Mouse (Mus musculus) embryonic facial prominence, embryonic 11.5 days (tissue): ENCODE results near the gene 1700056E22Rik. TPM values are rescaled to one million over a fixed set of nuclear protein-coding genes. Genes with fewer than 3 reads are reported as not detected.

ENCODE experiments used
- ATAC-seq: fragments of 200-750 bp; cut with Nextera tagmentation; replicated peaks from 2 replicates; pipeline ENCODE4 v1.8.0; 2017; ENCODE audit warnings: low read depth; ENCODE audit not compliant: insufficient number of reproducible peaks, low FRiP score, low TSS enrichment
- DNase-seq: peaks from one replicate; pipeline ENCODE4 v3.0.0-alpha.2; 2015; ENCODE audit warnings: low spot score
- H3K27ac ChIP-seq: fragments of 300-500 bp; sonication (generic); replicated peaks from 2 replicates; pipeline ENCODE4 v1.5.1; 2014; ENCODE audit warnings: mild to moderate bottlenecking, low read depth, low read length, control low read depth
- H3K27me3 ChIP-seq: fragments of 300-500 bp; sonication (generic); 2 replicates; pipeline ENCODE4 v1.6.1; 2014; ENCODE audit warnings: mild to moderate bottlenecking, low read length, moderate library complexity, mixed read lengths; ENCODE audit not compliant: control insufficient read depth, insufficient read depth
- H3K36me3 ChIP-seq: fragments of 300-500 bp; sonication (generic); replicated peaks from 2 replicates; pipeline ENCODE4 v1.6.1; 2014; ENCODE audit warnings: low read depth, mild to moderate bottlenecking, low read length, moderate library complexity, mixed read lengths; ENCODE audit not compliant: control insufficient read depth, insufficient read depth
- H3K4me1 ChIP-seq: fragments of 300-500 bp; sonication (generic); 2 replicates; pipeline ENCODE4 v1.6.1; 2014; ENCODE audit warnings: low read length, mixed read lengths; ENCODE audit not compliant: control insufficient read depth, insufficient read depth
- H3K4me2 ChIP-seq: fragments of 300-500 bp; sonication (generic); 2 replicates; pipeline ENCODE4 v1.6.1; 2014; ENCODE audit warnings: low read depth, mild to moderate bottlenecking, control low read depth, low read length, moderate library complexity
- H3K4me3 ChIP-seq: fragments of 300-500 bp; sonication (generic); 2 replicates; pipeline ENCODE4 v1.5.1; 2014; ENCODE audit warnings: low read depth, low read length, control low read depth
- H3K9ac ChIP-seq: fragments of 300-500 bp; sonication (generic); replicated peaks from 2 replicates; pipeline ENCODE4 v1.6.1; 2014; ENCODE audit warnings: mild to moderate bottlenecking, control low read depth, low read length
- H3K9me3 ChIP-seq: fragments of 300-500 bp; sonication (generic); replicated peaks from 2 replicates; pipeline ENCODE4 v1.6.1; 2016; ENCODE audit warnings: mild to moderate bottlenecking, low read length, inconsistent platforms, mixed read lengths; ENCODE audit not compliant: control insufficient read depth
- WGBS: fragments of 180-500 bp; shearing (Covaris S2); extraction: QIAGEN DNeasy Blood & Tissue Kit; methylation state at CpG from one replicate; pipeline ENCODE4 v1.1.7; 2014; 5-methylcytosine and 5-hydroxymethylcytosine counted together
- polyA plus RNA-seq: library from polyadenylated mRNA; unstranded; fragments of >200 nt; fragmentation: Nextera tagmentation; extraction: Ambion mirVana; gene quantifications from 2 replicates; pipeline ENCODE4 v1.2.1, GENCODE M21; 2014

1700056E22Rik gene
- polyA plus RNA-seq = 0.66 and 1.6 TPM in 2 replicates

DNA sequence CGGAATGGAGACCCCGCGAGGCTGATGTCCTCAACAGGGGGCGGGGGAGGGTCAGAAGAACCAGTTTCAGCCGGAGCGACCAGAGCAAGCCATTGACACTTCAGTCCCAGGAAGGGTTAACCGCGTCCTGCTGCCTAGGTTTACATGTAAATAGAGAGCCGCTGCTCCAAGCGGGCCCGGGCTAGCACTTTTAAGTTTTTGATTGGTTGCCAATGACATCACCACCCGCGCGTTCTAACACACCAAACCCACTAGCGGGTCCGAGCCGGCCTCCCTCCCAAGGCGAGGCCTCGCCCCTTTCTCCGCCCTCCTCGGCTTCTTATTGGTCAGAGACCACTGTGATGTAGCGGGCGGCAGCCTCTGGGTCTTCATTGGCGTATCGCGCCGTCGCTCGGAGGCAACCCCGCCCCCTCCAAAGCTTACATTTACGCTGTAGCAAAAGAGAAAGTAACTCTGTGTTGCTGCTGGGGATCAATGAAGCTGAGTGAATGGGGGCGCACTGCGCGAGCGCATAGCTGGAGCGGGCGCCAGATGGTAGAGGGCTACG, at the start of gene 1700056E22Rik:
Gene 1700056E22Rik (minus strand): TSS at position 291 of the 547 bp plus-strand sequence.
- H3K9ac ChIP-seq = peak within 1 kb of the TSS; percentile 82
- H3K4me3 ChIP-seq = peak within 1 kb of the TSS; percentile 61
- H3K4me2 ChIP-seq = peak within 1 kb of the TSS; percentile 88
- H3K36me3 ChIP-seq = no peaks in the 10 kb centered on the region
- peak within 1 kb of the TSS; percentile 83 for H3K27ac ChIP-seq
- peak; percentile 99 for ATAC-seq
- no peaks in the 10 kb centered on the region for H3K9me3 ChIP-seq
- DNase-seq = peak; percentile 100
- H3K27me3 ChIP-seq = no peaks in the 10 kb centered on the region
- H3K4me1 ChIP-seq = no peaks in the 10 kb centered on the region
- WGBS = under 1% methylated on average over 38 of the region's 38 CpGs

DNA sequence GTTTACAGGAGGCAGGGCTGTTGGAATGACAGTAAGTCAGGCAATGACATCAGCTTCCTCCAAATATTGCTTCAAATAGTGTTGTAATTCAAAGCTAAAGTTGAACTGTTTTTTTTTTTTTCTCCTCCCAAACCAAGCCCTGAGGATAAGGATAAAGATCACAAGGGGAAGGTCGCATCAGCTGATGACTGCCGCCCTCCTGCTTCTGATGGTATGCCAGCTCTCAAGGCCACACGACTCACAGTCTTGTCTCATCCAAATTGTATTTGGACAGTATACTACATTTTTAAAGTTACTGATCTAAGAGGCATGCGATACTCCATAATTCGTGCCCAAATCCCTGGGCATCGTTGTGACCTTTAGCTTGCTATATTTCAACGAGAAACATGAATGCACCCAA, 49.1 kb upstream of the 1700056E22Rik start:
- WGBS = 85% methylated on average over 7 of the region's 7 CpGs
- H3K9ac ChIP-seq = no peak overlapping the region
- ATAC-seq = no peak
- DNase-seq = no peak
- no peaks in the 10 kb centered on the region for H3K9me3 ChIP-seq
- H3K27ac ChIP-seq = no peak overlapping the region
- no peaks in the 10 kb centered on the region for H3K27me3 ChIP-seq
- H3K4me2 ChIP-seq = no peak overlapping the region
- H3K4me1 ChIP-seq = no peaks in the 10 kb centered on the region
- no peaks in the 10 kb centered on the region for H3K36me3 ChIP-seq
- no peak overlapping the region for H3K4me3 ChIP-seq

DNA sequence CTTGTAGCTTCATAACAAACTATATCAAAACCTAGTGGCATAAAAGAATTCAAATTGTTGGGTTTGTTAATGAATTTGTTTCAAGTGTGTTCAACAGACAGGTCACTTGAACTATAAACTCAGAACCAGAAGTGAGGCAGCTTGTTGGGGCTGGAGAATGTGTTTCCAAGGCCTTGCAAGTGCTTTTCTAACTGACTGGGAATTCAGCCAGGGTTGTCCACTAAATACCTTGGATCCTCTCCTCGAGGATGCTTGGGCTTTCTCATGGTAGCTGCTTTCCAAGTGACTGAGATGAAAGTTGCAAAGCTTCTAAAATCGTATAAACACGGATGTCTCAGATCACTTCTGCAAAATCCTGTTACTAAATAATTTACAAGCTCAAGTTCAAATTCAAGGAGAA, 48.6 kb upstream of the 1700056E22Rik start:
- Histone ChIP-seq H3K9me3 (no peaks in the 10 kb centered on the region), H3K4me2 (no peak overlapping the region), H3K9ac (no peak overlapping the region), H3K36me3 (no peaks in the 10 kb centered on the region), H3K4me1 (no peaks in the 10 kb centered on the region), H3K27me3 (no peaks in the 10 kb centered on the region), H3K27ac (no peak overlapping the region), H3K4me3 (no peak overlapping the region)
- ATAC-seq (no peak), DNase-seq (no peak)
- WGBS = 79% methylated on average over 3 of the region's 3 CpGs

DNA sequence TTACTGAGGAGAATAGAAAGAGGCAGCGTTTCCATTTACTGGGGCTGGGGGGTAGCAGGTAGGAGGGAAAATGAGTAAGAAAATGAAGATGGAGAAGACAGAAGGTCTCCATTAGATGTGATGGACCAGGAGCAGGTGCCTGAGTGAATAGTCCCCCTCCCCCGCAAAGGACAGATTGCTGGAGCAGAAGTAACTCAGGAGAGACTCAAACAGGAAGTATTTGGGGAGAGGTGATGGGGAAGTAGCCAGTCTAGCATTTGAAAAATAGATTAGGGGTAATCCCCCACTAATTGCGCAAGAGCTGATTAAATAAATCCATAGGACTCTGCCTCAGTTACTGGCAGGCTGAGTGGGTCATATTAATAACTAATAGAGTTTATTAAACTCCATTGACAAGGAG, 45.2 kb upstream of the 1700056E22Rik start:
- H3K4me3 ChIP-seq = no peak overlapping the region

DNA sequence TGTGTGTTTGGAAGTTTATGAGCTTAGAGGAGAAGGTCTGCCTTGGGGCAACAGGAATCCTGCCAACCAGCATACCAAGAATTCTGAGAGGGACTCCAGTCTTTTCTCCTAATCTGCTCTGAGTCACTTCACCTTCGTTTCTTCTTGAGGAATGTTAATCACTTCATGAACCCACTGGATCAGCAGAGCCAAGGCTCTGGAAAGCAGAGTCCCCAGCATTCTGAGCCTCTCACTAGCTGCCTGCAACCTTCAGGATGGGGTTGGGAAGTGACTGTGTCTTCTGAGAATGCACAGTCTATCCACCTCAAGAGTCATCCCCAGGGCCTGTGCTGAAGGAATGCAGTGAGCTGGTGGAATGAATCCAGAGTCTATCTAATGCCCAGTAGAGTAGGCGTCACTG, 42.7 kb upstream of the 1700056E22Rik start:
- Histone ChIP-seq H3K27me3 (no peaks in the 10 kb centered on the region), H3K36me3 (no peaks in the 10 kb centered on the region), H3K4me2 (no peak overlapping the region), H3K9me3 (no peaks in the 10 kb centered on the region), H3K4me3 (no peak overlapping the region), H3K27ac (no peak overlapping the region), H3K4me1 (no peaks in the 10 kb centered on the region), H3K9ac (no peak overlapping the region)
- 62% methylated on average over 2 of the region's 2 CpGs for WGBS
- ATAC-seq (no peak), DNase-seq (no peak)

More for the DNA sequence above, 45.2 kb upstream of the 1700056E22Rik start:
- Histone ChIP-seq H3K9ac (no peak overlapping the region), H3K27me3 (no peaks in the 10 kb centered on the region), H3K4me1 (no peaks in the 10 kb centered on the region), H3K9me3 (no peaks in the 10 kb centered on the region), H3K27ac (no peak overlapping the region), H3K4me2 (no peak overlapping the region), H3K36me3 (no peaks in the 10 kb centered on the region)
- DNase-seq = no peak
- WGBS = 85% methylated on average over 3 of the region's 3 CpGs
- ATAC-seq = no peak

DNA sequence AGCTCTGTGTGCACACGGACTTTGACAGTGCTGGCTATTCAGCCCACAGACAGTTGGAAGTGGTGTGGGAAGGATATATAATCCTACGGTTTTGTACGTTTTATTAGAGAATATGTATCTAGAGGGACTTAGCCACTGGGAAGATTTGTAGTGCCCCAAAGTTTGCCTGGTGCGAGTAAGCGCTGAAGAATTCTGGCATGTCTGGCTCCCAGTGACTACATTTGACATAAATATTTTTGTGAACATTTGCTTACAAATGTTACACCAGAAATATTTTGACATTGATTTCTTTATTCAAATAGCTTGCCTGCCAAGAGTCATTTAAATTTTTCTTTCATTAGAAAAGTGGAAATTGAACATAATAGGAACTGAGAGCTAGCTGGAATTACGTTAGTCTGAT, 42.0 kb upstream of the 1700056E22Rik start:
- no peak overlapping the region for H3K9ac ChIP-seq
- no peaks in the 10 kb centered on the region for H3K9me3 ChIP-seq
- DNase-seq = no peak
- no peaks in the 10 kb centered on the region for H3K27me3 ChIP-seq
- ATAC-seq = no peak
- H3K36me3 ChIP-seq = no peaks in the 10 kb centered on the region
- no peaks in the 10 kb centered on the region for H3K4me1 ChIP-seq
- no peak overlapping the region for H3K27ac ChIP-seq
- H3K4me3 ChIP-seq = no peak overlapping the region
- no peak overlapping the region for H3K4me2 ChIP-seq
- WGBS = 83% methylated on average over 6 of the region's 6 CpGs

DNA sequence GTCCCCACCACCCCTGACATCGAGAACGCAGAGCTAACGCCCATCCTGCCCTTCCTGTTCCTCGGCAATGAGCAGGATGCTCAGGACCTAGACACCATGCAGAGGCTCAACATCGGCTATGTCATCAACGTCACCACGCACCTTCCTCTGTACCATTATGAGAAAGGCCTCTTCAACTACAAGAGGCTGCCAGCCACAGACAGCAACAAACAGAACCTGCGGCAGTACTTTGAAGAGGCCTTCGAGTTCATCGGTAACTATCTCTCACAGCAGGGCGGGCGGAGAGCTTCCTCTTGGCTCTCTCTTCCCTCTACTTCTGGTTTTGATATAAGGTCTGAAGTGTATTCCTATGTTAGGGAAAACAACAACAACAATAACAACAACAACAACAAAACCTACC, 34.9 kb upstream of the 1700056E22Rik start:
- H3K9me3 ChIP-seq = no peaks in the 10 kb centered on the region
- ATAC-seq (no peak), DNase-seq (no peak)
- H3K27me3 ChIP-seq = no peaks in the 10 kb centered on the region
- H3K27ac ChIP-seq = no peak overlapping the region
- H3K36me3 ChIP-seq = no peaks in the 10 kb centered on the region
- no peak overlapping the region for H3K4me2 ChIP-seq
- H3K4me1 ChIP-seq = no peaks in the 10 kb centered on the region
- H3K9ac ChIP-seq = no peak overlapping the region
- WGBS = 89% methylated on average over 12 of the region's 12 CpGs
- no peak overlapping the region for H3K4me3 ChIP-seq

DNA sequence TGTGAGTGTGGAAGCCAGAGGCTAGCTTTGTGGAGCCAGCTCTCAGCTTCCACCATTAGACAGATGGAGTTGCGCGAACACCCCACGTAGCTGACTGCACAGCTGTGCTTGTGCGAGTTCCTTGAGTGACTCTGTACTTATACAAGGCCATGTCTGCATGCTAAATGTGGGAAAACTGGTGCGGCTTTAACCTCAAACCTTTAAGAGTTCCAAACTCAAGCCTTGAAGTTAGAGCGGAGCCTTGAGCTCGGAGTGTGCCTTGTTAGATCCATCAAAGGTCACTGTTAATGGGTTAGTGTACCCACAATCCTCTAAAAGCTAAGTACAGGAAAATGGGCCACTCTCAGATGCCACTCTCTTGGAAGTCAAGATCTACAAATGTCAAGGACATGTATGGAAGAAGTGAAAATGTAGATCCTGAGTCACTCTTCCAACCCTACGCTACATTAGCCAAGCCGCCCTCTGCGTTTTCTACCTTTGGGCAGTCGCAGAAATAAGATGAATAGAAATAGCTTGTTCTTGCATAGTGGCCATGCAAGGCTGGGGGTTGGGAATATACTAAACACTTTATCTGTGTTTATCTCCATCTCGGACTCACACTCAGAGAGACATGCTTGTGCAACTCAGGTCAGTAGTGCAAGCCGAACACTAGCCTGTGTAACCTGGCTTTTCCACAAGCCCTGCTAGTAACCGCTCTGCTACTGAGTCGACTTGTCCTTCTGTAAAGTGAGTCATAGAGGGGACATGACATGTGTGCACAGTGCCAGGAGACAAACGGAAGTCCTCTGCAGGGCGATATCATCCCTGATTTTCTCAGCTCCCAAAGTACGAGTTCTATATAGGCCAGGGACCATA, 33.8 kb upstream of the 1700056E22Rik start:
- ATAC-seq (no peak), DNase-seq (no peak)
- Histone ChIP-seq H3K4me2 (no peak overlapping the region), H3K9ac (no peak overlapping the region), H3K9me3 (no peaks in the 10 kb centered on the region), H3K27ac (no peak overlapping the region), H3K36me3 (no peaks in the 10 kb centered on the region), H3K27me3 (no peaks in the 10 kb centered on the region), H3K4me1 (no peaks in the 10 kb centered on the region), H3K4me3 (no peak overlapping the region)
- 92% methylated on average over 18 of the region's 18 CpGs for WGBS
